Mouse (Mus musculus): ENCODE measurements around the gene Eef2kmt. TPM values are rescaled to one million over a fixed set of nuclear protein-coding genes. Genes with fewer than 3 reads are reported as not detected.

Gene Eef2kmt
- polyA plus RNA-seq, 2 experiments: 9.9 to 10.7 TPM

GRCm38 (mm10) chr16:5254346-5255025, 1.3 kb downstream of the Eef2kmt start:
- Histone ChIP-seq H3K4me2 (ENCODE audit: low read depth) (peak overlapping the region; percentile 82), H3K27me3 (ENCODE audit: control insufficient read depth, insufficient read depth, low read length) (no peaks in the 10 kb centered on the region), H3K36me3 (replicated peaks; ENCODE audit: control insufficient read depth, insufficient read depth, low read depth) (no peaks in the 10 kb centered on the region), H3K4me3 (ENCODE audit: insufficient read depth in 1 of 2, low read depth in 2 of 2, low read length in 2 of 2) (peak overlapping the region; percentile 74 to 76), H3K4me1 (replicated peaks; ENCODE audit: control insufficient read depth in 2 of 2, insufficient read depth in 2 of 2, low read length in 1 of 2) (peaks cover 7 to 14% of the 10 kb centered on the region in 2 experiments), H3K9me3 (ENCODE audit: control insufficient read depth, low read length) (no peaks in the 10 kb centered on the region), H3K27ac (no peak overlapping the region; the same call in 1 of the 2 replicates), H3K9ac (replicated peaks) (peak overlapping the region; percentile 65)
- TF ChIP-seq EP300 (IDR thresholded peaks at IDR 0.05; ENCODE audit: low read depth) (no peak), CTCF (IDR thresholded peaks at IDR 0.05; ENCODE audit: low read depth) (peak; percentile 99)
- WGBS (ENCODE audit: insufficient replicate concordance): 3% methylated on average over 15 of the region's 15 CpGs
- ATAC-seq (ENCODE audit: insufficient read depth): peak; percentile 60
- peak; percentile 65 to 70 (median 68) for DNase-seq (ENCODE audit: low read depth in 3 of 3, low spot score in 3 of 3)

- TF ChIP-seq EP300 (IDR thresholded peaks at IDR 0.05; ENCODE audit: low read depth) (no peak), CTCF (IDR thresholded peaks at IDR 0.05; ENCODE audit: low read depth) (no peak)
- 61% methylated on average over 2 of the region's 2 CpGs for WGBS (ENCODE audit: insufficient replicate concordance)
Measured at GRCm38 (mm10) chr16:5252260-5252659, 3.5 kb downstream of the Eef2kmt start.

GRCm38 (mm10) chr16:5250891-5251290, 4.9 kb downstream of the Eef2kmt start:
- 67% methylated on average over 3 of the region's 3 CpGs for WGBS (ENCODE audit: insufficient replicate concordance)
- no peak for DNase-seq (ENCODE audit: low read depth in 3 of 3, low spot score in 3 of 3)
- H3K9me3 ChIP-seq (ENCODE audit: control insufficient read depth, low read length): no peaks in the 10 kb centered on the region
- peaks cover 6% of the 10 kb centered on the region for H3K36me3 ChIP-seq (replicated peaks; ENCODE audit: control insufficient read depth, insufficient read depth, low read depth)
- no peak for ATAC-seq (ENCODE audit: insufficient read depth)
- H3K27ac ChIP-seq: no peak overlapping the region
- H3K27me3 ChIP-seq (ENCODE audit: control insufficient read depth, insufficient read depth, low read length): no peaks in the 10 kb centered on the region
- TF ChIP-seq EP300 (IDR thresholded peaks at IDR 0.05; ENCODE audit: low read depth): no peak
- TF ChIP-seq CTCF (IDR thresholded peaks at IDR 0.05; ENCODE audit: low read depth): no peak
- H3K4me2 ChIP-seq (ENCODE audit: low read depth): no peak overlapping the region
- H3K4me1 ChIP-seq (replicated peaks; ENCODE audit: control insufficient read depth in 2 of 2, insufficient read depth in 2 of 2, low read length in 1 of 2): peaks cover 4 to 14% of the 10 kb centered on the region in 2 experiments
- no peak overlapping the region for H3K4me3 ChIP-seq (ENCODE audit: insufficient read depth in 1 of 2, low read depth in 2 of 2, low read length in 2 of 2)
- H3K9ac ChIP-seq (replicated peaks): no peak overlapping the region

More at GRCm38 (mm10) chr16:5252260-5252659, 3.5 kb downstream of the Eef2kmt start:
- H3K4me2 ChIP-seq (ENCODE audit: low read depth): no peak overlapping the region
- H3K27ac ChIP-seq: no peak overlapping the region
- no peak overlapping the region for H3K4me3 ChIP-seq (ENCODE audit: insufficient read depth in 1 of 2, low read depth in 2 of 2, low read length in 2 of 2)
- H3K9ac ChIP-seq (replicated peaks): no peak overlapping the region
- H3K27me3 ChIP-seq (ENCODE audit: control insufficient read depth, insufficient read depth, low read length): no peaks in the 10 kb centered on the region
- ATAC-seq (ENCODE audit: insufficient read depth): no peak
- DNase-seq (ENCODE audit: low read depth in 3 of 3, low spot score in 3 of 3): no peak
- H3K4me1 ChIP-seq (replicated peaks; ENCODE audit: control insufficient read depth in 2 of 2, insufficient read depth in 2 of 2, low read length in 1 of 2): peaks cover 7 to 14% of the 10 kb centered on the region in 2 experiments
- H3K9me3 ChIP-seq (ENCODE audit: control insufficient read depth, low read length): no peaks in the 10 kb centered on the region
- H3K36me3 ChIP-seq (replicated peaks; ENCODE audit: control insufficient read depth, insufficient read depth, low read depth): peaks cover 6% of the 10 kb centered on the region

GRCm38 (mm10) chr16:5244411-5244810, 11.4 kb downstream of the Eef2kmt start:
- TF ChIP-seq EP300 (IDR thresholded peaks at IDR 0.05; ENCODE audit: low read depth): no peak
- TF ChIP-seq CTCF (IDR thresholded peaks at IDR 0.05; ENCODE audit: low read depth): peak; percentile 94
- Histone ChIP-seq H3K9ac (replicated peaks) (no peak overlapping the region), H3K36me3 (replicated peaks; ENCODE audit: control insufficient read depth, insufficient read depth, low read depth) (peaks cover 8% of the 10 kb centered on the region), H3K27ac (no peak overlapping the region), H3K4me3 (ENCODE audit: insufficient read depth in 1 of 2, low read depth in 2 of 2, low read length in 2 of 2) (no peak overlapping the region), H3K9me3 (ENCODE audit: control insufficient read depth, low read length) (no peaks in the 10 kb centered on the region), H3K27me3 (ENCODE audit: control insufficient read depth, insufficient read depth, low read length) (no peaks in the 10 kb centered on the region), H3K4me2 (ENCODE audit: low read depth) (no peak overlapping the region), H3K4me1 (replicated peaks; ENCODE audit: control insufficient read depth in 2 of 2, insufficient read depth in 2 of 2, low read length in 1 of 2) (no peaks in the 10 kb centered on the region)
- DNase-seq (ENCODE audit: low read depth in 3 of 3, low spot score in 3 of 3) (peak in 1 of 3 experiments; percentile 28), ATAC-seq (ENCODE audit: insufficient read depth) (peak; percentile 47; the same call in 1 of the 2 replicates)
- 47% methylated on average over 7 of the region's 7 CpGs for WGBS (ENCODE audit: insufficient replicate concordance)

GRCm38 (mm10) chr16:5242882-5243281, 12.9 kb downstream of the Eef2kmt start:
- Histone ChIP-seq H3K4me2 (ENCODE audit: low read depth) (no peak overlapping the region), H3K4me3 (ENCODE audit: insufficient read depth in 1 of 2, low read depth in 2 of 2, low read length in 2 of 2) (no peak overlapping the region), H3K36me3 (replicated peaks; ENCODE audit: control insufficient read depth, insufficient read depth, low read depth) (peaks cover 2% of the 10 kb centered on the region), H3K9ac (replicated peaks) (no peak overlapping the region), H3K9me3 (ENCODE audit: control insufficient read depth, low read length) (no peaks in the 10 kb centered on the region), H3K27me3 (ENCODE audit: control insufficient read depth, insufficient read depth, low read length) (no peaks in the 10 kb centered on the region), H3K27ac (no peak overlapping the region), H3K4me1 (replicated peaks; ENCODE audit: control insufficient read depth in 2 of 2, insufficient read depth in 2 of 2, low read length in 1 of 2) (no peaks in the 10 kb centered on the region)
- 77% methylated on average over 6 of the region's 6 CpGs for WGBS (ENCODE audit: insufficient replicate concordance)
- DNase-seq (ENCODE audit: low read depth in 3 of 3, low spot score in 3 of 3): no peak
- TF ChIP-seq EP300 (IDR thresholded peaks at IDR 0.05; ENCODE audit: low read depth) (no peak), CTCF (IDR thresholded peaks at IDR 0.05; ENCODE audit: low read depth) (no peak)
- ATAC-seq (ENCODE audit: insufficient read depth): no peak
